Mouse (Mus musculus): Measurements from ENCODE around the gene D630003M21Rik. TPM values are rescaled to one million over a fixed set of nuclear protein-coding genes. Genes with fewer than 3 reads are reported as not detected.

Gene D630003M21Rik
- 5.9 TPM for polyA plus RNA-seq (2014; fragmentation: Illumina TruSeq; extraction: RNeasy Lipid Tissue Mini Kit (QIAGEN cat#74804); ENCODE audit: low read depth, low replicate concordance)

GRCm38 (mm10) chr2:158228670-158229502 lies at the start of gene D630003M21Rik:
Gene D630003M21Rik (minus strand): TSS chr2:158229222.

GRCm38 (mm10) chr2:158258005-158258418 lies 29.0 kb upstream of the D630003M21Rik start, which contains the start of gene Bpi:
Gene Bpi (plus strand): TSS chr2:158258094.

GRCm38 (mm10) chr2:158146223-158146622 lies 82.8 kb downstream of the D630003M21Rik start, which contains the start of gene Tgm2:
Gene Tgm2 (minus strand): TSS chr2:158146436.

Other genes starting within 250 kb of the D630003M21Rik start
- 21.2 TPM for gene Tti1, start 200.8 kb downstream of the D630003M21Rik start, polyA plus RNA-seq (2014; fragmentation: Illumina TruSeq; extraction: RNeasy Lipid Tissue Mini Kit (QIAGEN cat#74804); ENCODE audit: low read depth, low replicate concordance)
- gene Rprd1b, start 200.7 kb downstream of the D630003M21Rik start, polyA plus RNA-seq (2014; fragmentation: Illumina TruSeq; extraction: RNeasy Lipid Tissue Mini Kit (QIAGEN cat#74804); ENCODE audit: low read depth, low replicate concordance) = 20.4 TPM
- 162 TPM for gene Tgm2, start 82.8 kb downstream of the D630003M21Rik start, polyA plus RNA-seq (2014; fragmentation: Illumina TruSeq; extraction: RNeasy Lipid Tissue Mini Kit (QIAGEN cat#74804); ENCODE audit: low read depth, low replicate concordance)
- gene Bpi, start 28.9 kb upstream of the D630003M21Rik start, polyA plus RNA-seq (2014; fragmentation: Illumina TruSeq; extraction: RNeasy Lipid Tissue Mini Kit (QIAGEN cat#74804); ENCODE audit: low read depth, low replicate concordance) = not detected
- gene Lbp, start 77.3 kb upstream of the D630003M21Rik start, polyA plus RNA-seq (2014; fragmentation: Illumina TruSeq; extraction: RNeasy Lipid Tissue Mini Kit (QIAGEN cat#74804); ENCODE audit: low read depth, low replicate concordance) = 8.2 TPM
- gene Snhg11, start 146.4 kb upstream of the D630003M21Rik start, polyA plus RNA-seq (2014; fragmentation: Illumina TruSeq; extraction: RNeasy Lipid Tissue Mini Kit (QIAGEN cat#74804); ENCODE audit: low read depth, low replicate concordance) = 0.50 TPM
- 20.0 TPM for gene Ralgapb, start 180.6 kb upstream of the D630003M21Rik start, polyA plus RNA-seq (2014; fragmentation: Illumina TruSeq; extraction: RNeasy Lipid Tissue Mini Kit (QIAGEN cat#74804); ENCODE audit: low read depth, low replicate concordance)